Mouse (Mus musculus): ENCODE measurements around the gene Abcb8. TPM values are rescaled to one million over a fixed set of nuclear protein-coding genes. Genes with fewer than 3 reads are reported as not detected.
A peak's percentile ranks its signal among the peaks of the same experiment; 100 is the strongest.

Abcb8 gene
- polyA plus RNA-seq, 2 experiments, result 16.9 to 18.0 TPM

DNA sequence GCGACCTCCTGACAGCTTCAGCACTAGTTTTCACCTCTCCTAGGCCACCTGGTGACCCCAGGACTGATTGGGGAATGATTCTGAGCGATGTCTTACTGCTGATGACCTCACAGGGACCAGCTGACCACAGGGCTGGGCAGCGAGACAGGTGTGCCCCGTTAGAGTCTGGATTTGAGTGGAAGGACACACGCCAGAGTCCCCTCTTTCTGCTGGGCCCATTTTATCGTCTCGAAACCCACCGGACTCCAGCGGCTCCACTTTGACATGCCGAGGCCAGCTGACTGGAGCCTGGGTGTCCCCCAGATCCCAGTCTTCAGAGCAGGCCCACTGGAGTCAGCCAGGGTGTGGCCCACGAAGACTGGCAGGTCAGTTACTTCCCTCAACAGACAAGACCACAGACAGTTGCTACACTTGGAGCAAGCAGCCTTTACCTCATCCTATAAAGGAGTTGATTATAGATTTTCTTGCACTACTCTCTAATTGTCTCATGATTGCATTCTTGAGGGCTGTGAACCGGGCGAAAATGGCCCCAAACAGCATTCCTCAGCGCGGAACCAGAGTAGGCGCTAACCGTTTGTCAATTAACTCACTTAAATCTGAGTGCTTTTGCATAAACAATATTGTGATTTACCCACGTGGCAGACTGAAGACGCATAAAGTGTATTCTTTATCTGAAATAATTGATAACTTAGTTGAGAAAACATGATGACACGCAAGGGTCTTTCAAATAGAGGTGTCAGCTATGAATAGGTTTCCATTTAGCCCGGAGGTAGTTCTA lies 30.7 kb downstream of the Abcb8 start:
- H3K4me3 ChIP-seq (ENCODE audit: insufficient read depth in 1 of 2, low read depth in 2 of 2, low read length in 2 of 2), result peak overlapping the region; percentile 66 to 77
- H3K36me3 ChIP-seq (replicated peaks; ENCODE audit: control insufficient read depth, insufficient read depth, low read depth), result no peaks in the 10 kb centered on the region
- H3K4me2 ChIP-seq (ENCODE audit: low read depth), result peak overlapping the region; percentile 98
- peak overlapping the region; percentile 83 for H3K27ac ChIP-seq
- DNase-seq (ENCODE audit: low read depth in 3 of 3, low spot score in 3 of 3) (peak in 1 of 3 experiments; percentile 33), ATAC-seq (ENCODE audit: insufficient read depth) (no peak)
- no peaks in the 10 kb centered on the region for H3K9me3 ChIP-seq (ENCODE audit: control insufficient read depth, low read length)
- H3K4me1 ChIP-seq (replicated peaks; ENCODE audit: control insufficient read depth in 2 of 2, insufficient read depth in 2 of 2, low read length in 1 of 2), result peaks cover 21 to 28% of the 10 kb centered on the region in 2 experiments
- TF ChIP-seq CTCF (IDR thresholded peaks at IDR 0.05; ENCODE audit: low read depth) (no peak; the same call in 1 of the 2 replicates), EP300 (IDR thresholded peaks at IDR 0.05; ENCODE audit: low read depth) (no peak)
- peak overlapping the region; percentile 85 for H3K9ac ChIP-seq (replicated peaks)
- WGBS (ENCODE audit: insufficient replicate concordance), result 11% methylated on average over 21 of the region's 21 CpGs
- no peaks in the 10 kb centered on the region for H3K27me3 ChIP-seq (ENCODE audit: control insufficient read depth, insufficient read depth, low read length)

DNA sequence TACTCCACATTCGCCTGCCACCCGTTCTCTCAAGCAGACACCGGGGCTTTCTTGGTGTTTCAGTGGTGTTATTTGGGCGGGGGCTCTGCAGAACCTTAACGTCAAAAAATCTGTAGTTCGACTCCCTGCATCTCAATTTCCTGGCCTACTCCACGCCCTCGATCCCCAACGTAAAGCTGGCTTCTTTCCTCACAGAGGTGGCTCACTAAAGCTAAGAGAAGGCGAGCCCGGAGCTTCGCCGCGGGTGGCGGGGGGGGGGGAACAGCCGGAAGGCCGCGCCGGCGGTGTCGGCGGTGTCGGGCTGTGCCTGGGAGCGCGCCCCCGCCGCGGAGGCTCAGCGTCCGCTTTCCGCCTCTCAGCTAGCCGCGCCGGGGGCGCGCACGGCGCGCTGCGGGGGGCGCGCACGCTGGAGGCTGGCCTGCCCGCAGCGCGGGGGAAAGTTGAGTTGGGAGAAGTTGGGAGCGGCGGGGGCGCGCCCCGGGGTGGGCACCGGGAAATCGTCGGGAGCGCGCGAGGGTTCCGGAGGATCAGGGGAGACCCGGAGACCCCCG lies 31.5 kb downstream of the Abcb8 start:
- Histone ChIP-seq H3K36me3 (replicated peaks; ENCODE audit: control insufficient read depth, insufficient read depth, low read depth) (no peaks in the 10 kb centered on the region), H3K4me2 (ENCODE audit: low read depth) (peak overlapping the region; percentile 98), H3K27ac (peak overlapping the region; percentile 83), H3K27me3 (ENCODE audit: control insufficient read depth, insufficient read depth, low read length) (no peaks in the 10 kb centered on the region), H3K9ac (replicated peaks) (peak overlapping the region; percentile 85), H3K9me3 (ENCODE audit: control insufficient read depth, low read length) (no peaks in the 10 kb centered on the region), H3K4me1 (replicated peaks; ENCODE audit: control insufficient read depth in 2 of 2, insufficient read depth in 2 of 2, low read length in 1 of 2) (peaks cover 21 to 28% of the 10 kb centered on the region in 2 experiments), H3K4me3 (ENCODE audit: insufficient read depth in 1 of 2, low read depth in 2 of 2, low read length in 2 of 2) (peak overlapping the region; percentile 66 to 77)
- DNase-seq (ENCODE audit: low read depth in 3 of 3, low spot score in 3 of 3), result peak; percentile 71 to 80 (median 79)
- WGBS (ENCODE audit: insufficient replicate concordance), result 1% methylated on average over 58 of the region's 60 CpGs
- peak; percentile 64 for ATAC-seq (ENCODE audit: insufficient read depth)
- TF ChIP-seq EP300 (IDR thresholded peaks at IDR 0.05; ENCODE audit: low read depth) (no peak), CTCF (IDR thresholded peaks at IDR 0.05; ENCODE audit: low read depth) (no peak)

DNA sequence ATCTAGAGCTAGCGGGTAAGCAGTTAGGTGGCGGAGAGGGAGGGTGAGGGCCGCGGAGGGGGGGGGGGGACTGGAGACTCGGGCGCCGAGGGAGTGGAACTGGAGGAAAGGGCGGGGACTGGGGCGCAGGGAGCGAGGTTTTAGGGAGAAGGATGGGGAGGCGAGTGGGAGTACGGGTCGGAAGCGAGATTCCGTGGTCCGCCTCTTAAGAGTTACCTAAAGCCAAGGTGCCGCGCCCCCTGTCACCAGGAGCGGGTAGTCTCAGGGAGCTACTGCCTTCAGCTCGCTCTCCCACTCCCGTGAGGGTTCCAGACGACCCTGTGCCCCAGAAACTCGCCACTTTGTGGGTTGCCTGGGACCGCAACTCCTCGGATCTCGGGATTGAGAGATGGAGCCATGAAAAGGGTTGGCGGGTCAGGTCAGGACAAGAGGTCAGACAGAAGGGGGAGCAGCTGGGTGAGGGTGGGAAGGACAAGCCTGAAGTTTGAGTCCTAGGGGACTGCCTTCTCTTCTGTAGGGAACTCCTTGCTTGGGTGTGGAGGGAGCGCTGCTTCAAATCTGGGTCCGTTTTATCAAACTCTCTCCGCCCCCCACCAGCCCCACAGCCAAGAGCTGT lies 32.1 kb downstream of the Abcb8 start:
- under 1% methylated on average over 27 of the region's 30 CpGs for WGBS (ENCODE audit: insufficient replicate concordance)
- Histone ChIP-seq H3K27me3 (ENCODE audit: control insufficient read depth, insufficient read depth, low read length) (no peaks in the 10 kb centered on the region), H3K4me2 (ENCODE audit: low read depth) (peak overlapping the region; percentile 98), H3K4me3 (ENCODE audit: insufficient read depth in 1 of 2, low read depth in 2 of 2, low read length in 2 of 2) (peak overlapping the region; percentile 66 to 77), H3K27ac (no peak overlapping the region), H3K36me3 (replicated peaks; ENCODE audit: control insufficient read depth, insufficient read depth, low read depth) (no peaks in the 10 kb centered on the region; the same call in 1 of the 2 replicates), H3K9ac (replicated peaks) (peak overlapping the region; percentile 85), H3K4me1 (replicated peaks; ENCODE audit: control insufficient read depth in 2 of 2, insufficient read depth in 2 of 2, low read length in 1 of 2) (peaks cover 21 to 28% of the 10 kb centered on the region in 2 experiments), H3K9me3 (ENCODE audit: control insufficient read depth, low read length) (no peaks in the 10 kb centered on the region)
- no peak for TF ChIP-seq EP300 (IDR thresholded peaks at IDR 0.05; ENCODE audit: low read depth)
- peak; percentile 51 for TF ChIP-seq CTCF (IDR thresholded peaks at IDR 0.05; ENCODE audit: low read depth)
- DNase-seq (ENCODE audit: low read depth in 3 of 3, low spot score in 3 of 3), result peak in 1 of 3 experiments; percentile 35
- no peak for ATAC-seq (ENCODE audit: insufficient read depth)

DNA sequence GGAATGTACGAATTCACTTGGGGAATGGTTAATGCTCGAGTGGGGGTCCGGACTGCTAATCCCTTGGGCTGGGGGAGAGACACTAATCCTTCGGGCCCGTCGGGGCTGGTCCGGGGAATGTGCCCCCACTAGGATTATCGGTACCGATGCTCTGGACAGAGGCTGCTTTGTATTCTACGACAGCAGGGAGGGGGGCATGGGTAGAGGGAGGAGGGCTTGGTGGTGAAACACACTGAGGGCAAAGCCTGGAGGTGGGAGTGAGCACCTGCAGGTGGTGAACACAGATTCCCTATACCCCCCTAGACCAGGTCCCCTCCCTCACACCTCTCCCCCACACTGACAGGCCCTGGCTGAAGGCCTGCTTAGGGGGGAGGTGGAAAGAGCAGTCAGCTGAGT lies 32.6 kb downstream of the Abcb8 start:
- Histone ChIP-seq H3K27me3 (ENCODE audit: control insufficient read depth, insufficient read depth, low read length) (no peaks in the 10 kb centered on the region), H3K4me2 (ENCODE audit: low read depth) (peak overlapping the region; percentile 98), H3K9ac (replicated peaks) (no peak overlapping the region), H3K36me3 (replicated peaks; ENCODE audit: control insufficient read depth, insufficient read depth, low read depth) (no peaks in the 10 kb centered on the region; the same call in 1 of the 2 replicates), H3K4me1 (replicated peaks; ENCODE audit: control insufficient read depth in 2 of 2, insufficient read depth in 2 of 2, low read length in 1 of 2) (peaks cover 21 to 28% of the 10 kb centered on the region in 2 experiments), H3K9me3 (ENCODE audit: control insufficient read depth, low read length) (no peaks in the 10 kb centered on the region), H3K4me3 (ENCODE audit: insufficient read depth in 1 of 2, low read depth in 2 of 2, low read length in 2 of 2) (peak overlapping the region; percentile 66 to 77), H3K27ac (no peak overlapping the region)
- TF ChIP-seq CTCF (IDR thresholded peaks at IDR 0.05; ENCODE audit: low read depth), result no peak
- no peak for TF ChIP-seq EP300 (IDR thresholded peaks at IDR 0.05; ENCODE audit: low read depth)
- no peak for ATAC-seq (ENCODE audit: insufficient read depth)
- DNase-seq (ENCODE audit: low read depth in 3 of 3, low spot score in 3 of 3), result no peak
- WGBS (ENCODE audit: insufficient replicate concordance), result 13% methylated on average over 10 of the region's 10 CpGs

Data from liver, embryonic 14.5 days (tissue).